Mouse (Mus musculus): ENCODE data around the gene Rprd1b. TPM values are rescaled to one million over a fixed set of nuclear protein-coding genes. Genes with fewer than 3 reads are reported as not detected.

Rprd1b gene
- total RNA-seq, 2 experiments from 2014 or later, result 34.7 to 35.1 TPM

DNA sequence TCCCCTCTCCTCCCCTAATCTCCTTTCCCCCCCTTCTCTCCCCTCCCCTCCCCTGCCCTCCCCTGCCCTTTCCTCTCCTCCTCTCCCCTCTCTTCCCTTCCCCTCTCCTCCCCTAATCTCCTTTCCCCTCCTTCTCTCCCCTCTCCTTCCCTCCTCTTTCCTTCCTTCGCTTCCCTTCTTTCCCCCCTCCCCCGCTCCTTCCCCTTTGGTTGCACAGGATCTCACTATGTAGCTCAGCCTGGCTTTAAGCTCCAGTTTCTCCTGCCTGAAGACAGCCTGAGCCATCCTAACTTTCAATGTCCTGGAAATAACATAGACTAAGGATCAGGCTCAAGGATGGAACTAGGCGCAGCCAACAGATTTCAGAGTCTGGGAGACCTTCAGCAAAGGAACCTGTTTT is 115.5 kb downstream of the Rprd1b start:
- intact Hi-C loops (cut with DNase I), result no loop called here

DNA sequence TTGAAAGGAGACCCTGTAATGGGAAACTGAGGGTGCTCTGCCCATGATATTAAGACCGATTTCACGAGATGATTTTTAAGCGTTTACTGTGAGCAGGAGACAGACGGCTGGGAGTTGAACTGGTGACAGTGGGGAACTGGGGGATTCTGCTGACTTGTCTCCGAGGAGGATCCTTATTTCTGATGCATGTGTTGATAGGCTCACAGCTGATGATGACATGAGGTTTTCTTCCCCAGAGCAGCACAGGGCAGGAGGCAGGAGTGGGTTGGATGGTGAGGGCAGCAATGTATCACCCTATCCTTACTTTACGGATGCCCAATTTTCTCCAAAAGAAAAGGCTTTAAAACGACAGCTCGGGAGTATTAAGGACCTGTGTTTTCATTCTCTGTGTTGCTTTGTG is 116.0 kb downstream of the Rprd1b start:
- DNase-seq, result no peak
- intact Hi-C loops (cut with DNase I), result no loop called here

More for the DNA sequence above, 115.5 kb downstream of the Rprd1b start:
- no peak for DNase-seq

DNA sequence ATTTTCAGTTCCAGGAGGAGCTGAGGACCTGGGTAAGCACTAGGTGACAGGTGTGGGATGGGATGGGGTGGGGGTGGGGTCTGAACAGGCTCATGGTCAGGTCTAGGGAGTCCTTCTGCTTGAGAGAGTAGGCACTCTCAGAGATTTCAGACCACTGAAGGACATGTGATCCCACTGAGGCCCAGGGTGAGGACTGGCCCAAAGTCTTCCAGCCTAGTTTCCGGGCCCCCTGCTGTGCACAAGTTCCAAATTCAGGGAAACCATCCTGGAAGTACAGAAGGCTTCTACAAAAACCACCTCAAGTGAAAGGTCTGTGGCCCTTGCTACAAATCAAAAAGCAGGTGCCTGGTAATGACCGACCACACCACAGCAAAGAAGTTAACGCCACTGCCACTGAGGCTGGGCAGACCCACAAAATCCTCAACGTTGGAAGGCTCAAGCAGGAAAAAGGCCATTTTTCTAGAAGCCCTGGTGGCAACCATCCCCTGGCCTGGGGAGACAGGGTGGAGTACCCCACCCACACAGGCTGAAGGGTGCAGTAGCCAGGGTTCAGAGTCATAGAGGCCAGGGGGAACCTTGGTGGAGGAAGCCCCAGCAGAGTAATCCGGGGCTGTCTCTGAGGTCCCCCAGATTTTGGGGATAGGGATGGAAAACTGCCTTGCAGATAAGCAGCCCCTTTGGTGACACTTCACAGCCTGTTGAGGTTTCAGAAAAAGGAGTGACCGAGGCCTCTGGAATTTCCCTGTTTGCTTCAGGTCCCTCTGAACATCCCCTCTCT is 116.6 kb downstream of the Rprd1b start:
- DNase-seq, result no peak
- intact Hi-C loops (cut with DNase I), result no loop called here

DNA sequence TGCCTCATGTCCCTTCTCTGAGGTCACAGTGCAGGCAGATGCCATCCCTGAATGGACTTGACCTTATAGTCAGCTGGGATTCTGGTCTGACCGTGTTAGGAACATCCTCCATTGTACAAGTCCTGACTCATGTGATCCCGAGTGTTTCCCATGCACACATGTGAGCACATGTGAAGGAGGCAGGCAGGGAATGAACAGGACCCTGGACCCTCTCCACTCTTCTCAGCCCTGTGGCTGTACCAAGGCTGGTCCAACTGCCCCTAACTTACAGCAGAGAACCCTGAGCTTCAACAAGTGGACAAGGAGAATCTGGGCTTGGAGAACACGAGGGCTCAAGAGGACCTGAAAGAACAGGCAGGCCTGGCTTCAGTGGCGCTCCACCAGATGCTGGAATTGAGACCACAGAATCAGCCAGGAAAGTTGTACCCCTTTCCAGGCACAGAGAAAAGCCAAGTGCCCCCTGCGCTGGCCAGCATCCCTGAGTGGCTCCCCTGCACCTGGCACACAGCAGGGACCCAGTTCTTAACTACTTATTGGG is 117.3 kb downstream of the Rprd1b start:
- no peak for DNase-seq
- intact Hi-C loops (cut with DNase I), result no loop called here

DNA sequence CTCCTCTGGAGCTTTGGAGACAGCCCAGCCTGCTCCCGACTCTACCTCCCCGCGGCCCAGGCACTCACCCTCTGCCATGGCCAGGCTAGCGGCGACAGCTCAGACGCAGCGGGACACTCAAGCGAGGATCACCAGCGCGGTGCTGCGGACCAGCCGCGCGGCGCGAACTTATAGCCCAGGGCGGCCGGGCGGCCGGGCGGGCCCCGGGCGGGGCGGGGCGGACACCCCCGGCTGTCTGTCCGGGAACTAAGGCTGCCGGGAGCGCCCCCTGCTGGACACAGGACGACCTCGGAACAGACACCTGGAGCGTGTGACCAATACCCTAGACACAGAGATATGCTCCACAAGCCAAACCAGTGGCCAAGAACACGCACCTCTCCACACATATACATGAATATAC is 117.9 kb downstream of the Rprd1b start, which contains the start of gene Tgm2:
Gene Tgm2 (minus strand): TSS at position 214 of the 400 bp plus-strand sequence.
- intact Hi-C loops (cut with DNase I), result no loop called here

DNA sequence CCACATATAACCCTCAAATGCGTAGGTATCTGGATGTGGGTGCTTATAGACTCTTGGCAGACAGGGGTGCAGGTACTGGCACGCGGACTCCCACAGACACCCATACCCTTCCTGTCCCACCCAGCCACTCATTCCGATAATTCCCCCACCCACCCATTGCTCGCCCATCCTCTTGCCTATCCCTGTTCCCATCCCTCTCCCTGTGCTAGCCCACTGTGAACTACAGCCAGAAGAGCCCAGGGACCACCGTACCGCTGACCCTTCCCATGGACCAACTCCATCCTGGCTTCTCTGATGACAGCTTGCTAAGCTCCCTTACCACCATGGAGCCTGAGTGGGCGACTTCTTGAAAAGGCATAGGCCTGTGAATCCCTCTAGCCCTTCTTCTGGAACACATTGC is 118.7 kb downstream of the Rprd1b start:
- intact Hi-C loops (cut with DNase I), result no loop called here
- no peak for DNase-seq

More for the DNA sequence above, 117.9 kb downstream of the Rprd1b start, which contains the start of gene Tgm2:
- peak; percentile 75 for DNase-seq

DNA sequence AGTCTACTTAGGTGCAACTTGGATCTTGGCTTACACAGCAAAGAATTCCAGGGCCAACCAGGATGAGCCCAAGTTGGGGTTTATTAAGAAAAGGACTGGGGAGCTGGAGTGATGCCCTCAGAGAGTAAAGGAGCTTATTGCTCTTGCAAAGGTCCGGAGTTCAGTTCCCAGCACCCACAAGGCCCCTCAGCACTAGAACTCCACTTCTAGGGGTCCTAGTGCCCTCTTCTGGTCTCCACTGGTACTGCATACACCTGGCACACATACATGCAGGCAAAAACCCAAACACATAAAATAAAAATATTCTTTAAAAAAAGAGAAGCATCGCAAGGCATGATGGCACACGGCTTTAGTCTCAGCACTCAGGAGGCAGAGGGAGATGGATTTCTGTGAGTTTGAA is 122.8 kb downstream of the Rprd1b start:
- intact Hi-C loops (cut with DNase I), result no loop called here
- no peak for DNase-seq

DNA sequence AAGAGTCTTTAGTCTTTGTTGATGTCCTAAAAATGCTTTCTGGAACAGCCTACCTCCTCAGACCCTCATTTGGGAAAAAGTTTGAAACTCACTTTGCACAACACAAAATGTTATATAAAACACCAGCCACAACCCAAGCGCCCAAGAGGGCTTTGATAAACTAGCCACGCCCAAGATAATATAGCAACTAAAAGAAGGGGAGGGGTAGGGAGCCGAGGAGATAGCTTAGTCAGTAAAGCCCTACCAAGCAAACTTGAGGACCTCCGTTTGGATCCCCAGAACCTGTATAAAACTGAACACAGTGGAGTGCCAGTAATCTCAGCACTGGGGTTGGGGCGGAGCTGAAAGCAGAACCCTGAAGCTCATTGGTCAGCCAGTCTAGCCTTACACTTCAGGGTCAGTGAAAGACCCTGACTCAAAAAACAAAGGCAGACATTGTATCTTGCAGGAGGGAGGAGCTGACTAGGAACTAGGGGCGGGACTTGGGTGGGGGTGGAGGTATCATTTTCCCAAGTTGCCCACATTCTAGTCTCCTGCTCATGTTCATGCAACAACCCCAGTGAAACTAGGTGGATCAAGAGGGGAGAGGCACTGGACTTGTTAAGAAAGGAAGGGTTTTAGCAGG is 124.5 kb downstream of the Rprd1b start:
- intact Hi-C loops (cut with DNase I), result no loop called here
- no peak for DNase-seq

DNA sequence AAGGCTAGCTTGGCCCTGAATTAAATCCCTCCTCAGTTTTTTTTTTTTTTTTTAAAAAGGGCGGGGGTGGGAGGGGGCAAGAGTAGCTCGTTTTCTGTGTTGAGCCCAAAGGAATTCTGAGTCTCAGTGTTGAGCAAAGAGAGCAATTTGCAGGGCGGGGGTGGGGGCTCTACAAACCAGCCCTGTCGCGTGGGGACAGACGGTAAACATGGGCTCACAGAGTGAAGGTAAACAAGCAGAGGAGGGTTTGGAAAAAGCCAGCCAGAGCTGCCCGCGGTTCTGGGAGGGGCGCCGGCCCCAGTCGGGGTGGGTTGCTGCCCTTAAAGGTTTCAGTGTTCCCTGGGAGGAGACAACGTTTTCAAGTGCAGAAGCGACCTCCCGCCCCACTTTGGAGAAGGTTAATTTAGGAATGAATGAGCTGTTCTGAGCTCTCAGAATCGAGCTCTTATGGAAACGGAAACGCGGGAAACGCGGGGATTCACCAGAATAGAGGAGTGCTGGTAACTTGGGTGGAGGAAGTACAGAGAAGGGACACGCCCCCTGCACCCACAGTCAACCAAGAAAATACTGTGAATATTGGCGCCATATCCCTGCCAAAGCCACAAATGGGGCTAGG is 125.5 kb downstream of the Rprd1b start:
- intact Hi-C loops (cut with DNase I), result no loop called here
- DNase-seq, result no peak

DNA sequence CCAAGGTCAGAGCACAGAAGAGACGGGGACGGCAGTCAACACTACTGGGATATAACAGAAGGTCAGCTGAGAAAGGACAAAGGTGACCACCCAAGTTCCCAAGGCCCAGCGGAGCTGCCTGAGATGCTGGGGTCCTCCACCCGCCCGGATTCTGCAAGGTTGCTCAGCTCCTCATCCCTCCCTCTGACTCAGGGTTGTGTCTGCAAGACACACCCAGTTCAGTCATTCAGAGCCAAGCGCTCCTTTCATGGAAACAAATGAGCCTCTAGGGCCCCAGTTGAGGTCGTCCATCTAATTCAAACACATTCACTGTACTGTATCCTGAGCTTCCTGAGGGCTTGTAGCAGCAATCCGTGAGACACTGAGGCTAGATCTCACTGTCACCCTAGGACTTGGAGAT is 126.3 kb downstream of the Rprd1b start:
- intact Hi-C loops (cut with DNase I), result no loop called here
- no peak for DNase-seq

DNA sequence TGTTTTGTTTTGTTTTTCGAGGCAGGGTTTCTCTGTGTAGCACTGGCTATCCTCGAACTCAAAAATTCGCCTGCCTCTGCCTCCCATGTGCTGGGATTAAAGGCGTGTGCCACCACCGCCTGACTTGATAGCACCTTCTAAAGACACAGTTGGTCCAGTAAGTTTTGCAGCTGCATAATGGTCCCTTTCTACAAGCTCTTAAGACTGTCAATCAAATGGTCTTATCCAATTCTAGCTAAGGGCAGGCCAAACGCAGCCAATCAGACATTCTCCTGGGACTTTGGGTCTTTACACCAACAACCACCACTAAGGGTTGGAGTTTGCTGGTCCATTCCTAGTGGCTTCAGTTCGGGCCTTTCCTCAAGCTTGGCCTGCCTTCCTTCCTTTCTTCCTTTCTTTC is 126.8 kb downstream of the Rprd1b start:
- intact Hi-C loops (cut with DNase I), result no loop called here
- no peak for DNase-seq

DNA sequence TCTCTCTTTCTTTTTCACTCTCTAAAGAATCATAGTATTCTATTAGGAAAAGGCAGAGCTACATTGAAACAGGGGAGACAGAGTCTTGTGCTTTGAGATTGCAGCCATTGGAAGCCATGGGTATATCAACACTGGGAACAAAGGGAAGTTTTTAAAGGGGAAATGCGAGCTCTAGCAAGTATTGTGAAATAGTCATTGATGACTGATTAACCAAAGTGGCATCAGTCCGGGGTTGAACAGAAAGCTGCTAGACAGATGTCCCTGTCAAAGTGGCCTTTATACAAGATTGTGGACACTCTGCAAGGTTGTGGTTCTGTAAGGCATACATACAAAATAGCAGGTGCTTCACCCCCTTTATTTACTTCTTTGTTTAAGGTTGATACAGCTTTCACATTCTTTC is 127.3 kb downstream of the Rprd1b start:
- no peak for DNase-seq
- intact Hi-C loops (cut with DNase I), result no loop called here

DNA sequence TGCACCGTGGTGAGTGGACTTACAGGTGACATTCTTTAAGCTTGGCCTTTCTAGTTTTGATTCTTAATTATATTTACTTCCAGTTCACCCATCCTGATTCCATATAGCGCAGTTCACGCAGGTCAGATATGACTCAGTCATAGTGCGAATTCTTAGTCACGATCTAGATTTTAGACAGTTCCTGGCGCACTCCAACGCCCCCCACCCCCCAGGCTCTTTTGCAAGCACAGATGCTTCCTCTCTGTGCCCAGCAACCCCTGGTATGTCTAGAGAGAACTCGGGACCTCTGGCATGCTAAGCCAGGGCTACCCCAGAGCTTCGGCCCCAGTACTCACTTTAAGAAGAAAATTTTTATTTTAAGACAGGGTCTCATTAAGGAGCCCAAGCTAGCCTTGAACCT is 128.2 kb downstream of the Rprd1b start:
- no peak for DNase-seq
- intact Hi-C loops (cut with DNase I), result no loop called here

DNA sequence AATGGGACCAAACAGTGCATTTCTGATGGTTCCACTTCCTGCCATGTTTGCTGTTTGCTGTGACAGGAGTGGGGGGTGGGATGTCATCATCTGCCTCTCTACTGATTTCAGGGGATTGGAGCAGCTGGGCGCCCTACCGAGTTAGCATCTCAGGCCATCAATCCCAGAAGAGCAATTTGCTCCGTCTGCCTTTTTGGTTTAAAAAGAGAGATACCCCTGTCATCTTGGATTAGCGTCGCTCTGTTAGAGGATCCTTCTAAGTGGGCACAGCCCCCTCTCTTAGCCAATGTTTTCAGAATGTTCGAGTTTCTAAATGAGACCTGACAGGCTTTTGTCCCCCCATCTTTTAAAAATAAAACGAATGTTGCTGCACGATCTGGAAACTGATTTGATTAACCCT is 129.4 kb downstream of the Rprd1b start:
- intact Hi-C loops (cut with DNase I), result no loop called here
- no peak for DNase-seq

DNA sequence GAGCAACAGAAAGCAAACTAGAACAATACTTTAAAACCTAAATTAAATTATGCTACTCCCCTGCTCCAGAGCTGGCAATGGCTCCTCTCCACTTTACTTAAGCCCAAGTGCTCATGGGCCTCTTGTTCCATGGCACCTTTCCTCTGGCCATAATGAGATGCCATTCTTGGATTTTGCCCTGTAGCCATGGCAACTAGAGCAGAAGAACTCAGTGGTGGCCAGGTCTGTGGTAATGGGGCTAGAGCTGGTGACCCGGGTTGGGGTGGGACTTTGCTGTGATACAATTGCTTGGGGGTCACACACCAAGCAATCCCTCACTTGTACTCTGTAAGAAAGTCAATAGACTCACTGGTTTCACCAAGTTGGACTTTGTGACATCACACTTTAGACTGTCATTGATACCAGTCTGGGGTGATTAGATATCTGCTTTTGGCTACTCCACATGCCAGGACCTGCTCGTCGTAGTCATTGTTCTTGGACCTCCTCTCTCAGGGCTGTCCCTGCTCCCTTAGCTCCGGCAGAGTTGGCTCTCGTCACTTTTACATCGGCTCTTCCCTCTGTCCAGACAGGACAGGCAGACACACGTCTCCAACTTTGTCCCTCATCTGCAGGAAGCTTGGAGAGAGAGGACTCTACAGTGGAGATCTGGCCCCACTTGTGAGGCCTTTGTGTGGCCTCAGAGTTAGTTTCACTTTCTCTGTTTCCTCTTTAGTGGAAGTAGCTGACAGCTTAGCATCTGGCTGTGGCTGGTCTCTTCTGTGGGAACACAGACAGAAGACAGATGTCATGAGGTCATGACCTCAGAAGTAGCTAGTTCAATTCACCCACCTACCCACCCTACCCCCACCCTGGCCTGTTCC is 131.3 kb downstream of the Rprd1b start:
- DNase-seq, result no peak
- intact Hi-C loops (cut with DNase I), result no loop called here

DNA sequence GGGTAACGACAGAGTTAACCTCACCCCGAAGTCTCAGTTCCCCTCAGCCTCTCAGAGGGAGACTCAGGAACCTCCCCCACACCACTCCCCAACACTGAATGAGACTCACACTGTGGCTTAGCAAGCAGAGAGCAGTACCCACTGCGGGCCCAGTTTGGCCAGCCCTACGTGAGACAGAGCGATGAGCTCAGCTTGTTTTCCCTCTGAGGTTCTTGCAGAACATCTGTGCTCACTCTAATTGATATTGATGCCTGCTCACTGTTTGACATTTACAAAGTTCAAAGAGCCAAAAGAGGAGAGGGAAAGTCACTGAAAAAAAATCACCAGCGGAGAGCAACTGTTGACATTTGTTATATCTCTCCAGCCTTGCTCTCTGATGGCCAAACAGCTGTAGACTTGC is 133.5 kb downstream of the Rprd1b start:
- no peak for DNase-seq
- intact Hi-C loops (cut with DNase I), result no loop called here

DNA sequence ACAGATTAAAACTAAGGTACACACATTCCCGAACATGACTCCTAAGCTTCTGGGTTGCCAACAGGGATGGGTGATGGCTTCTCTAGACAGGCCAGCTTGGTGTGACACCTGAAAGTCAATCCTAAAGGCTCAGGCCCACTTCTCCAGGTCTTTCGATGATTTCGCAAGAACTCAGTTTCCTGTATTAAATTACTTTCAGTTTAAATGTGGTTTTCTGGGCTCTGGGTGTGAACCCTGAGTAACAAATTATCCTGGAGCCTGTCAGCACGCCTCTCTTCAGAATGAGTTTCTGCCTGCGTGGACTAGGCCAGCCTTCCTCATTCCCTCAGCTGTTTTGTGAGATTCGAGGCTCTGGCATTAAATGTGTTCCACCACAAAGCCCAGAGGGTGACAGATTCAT is 134.7 kb downstream of the Rprd1b start:
- no peak for DNase-seq

DNA sequence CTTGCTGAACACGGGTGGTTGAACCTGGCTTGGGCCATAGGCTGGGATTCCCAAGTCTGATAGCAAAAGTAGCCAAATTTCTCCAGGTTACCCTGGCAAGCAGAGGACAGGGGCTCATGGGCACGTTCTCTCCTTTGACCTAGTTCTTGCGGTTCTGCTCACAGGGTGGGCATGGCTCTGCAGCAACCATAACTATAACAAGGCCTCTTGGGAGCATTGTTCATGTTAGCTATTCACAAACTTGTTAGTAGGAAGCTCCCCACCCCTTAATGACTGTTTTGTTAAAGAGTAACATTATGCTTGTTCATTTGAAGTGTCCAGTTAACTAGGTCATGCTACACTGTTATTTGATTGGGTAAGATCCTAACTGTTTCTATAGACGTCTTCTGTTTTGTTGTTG is 137.5 kb downstream of the Rprd1b start:
- no peak for DNase-seq
- intact Hi-C loops (cut with DNase I), result no loop called here

More for the DNA sequence above, 134.7 kb downstream of the Rprd1b start:
- intact Hi-C loops (cut with DNase I), result no loop called here

DNA sequence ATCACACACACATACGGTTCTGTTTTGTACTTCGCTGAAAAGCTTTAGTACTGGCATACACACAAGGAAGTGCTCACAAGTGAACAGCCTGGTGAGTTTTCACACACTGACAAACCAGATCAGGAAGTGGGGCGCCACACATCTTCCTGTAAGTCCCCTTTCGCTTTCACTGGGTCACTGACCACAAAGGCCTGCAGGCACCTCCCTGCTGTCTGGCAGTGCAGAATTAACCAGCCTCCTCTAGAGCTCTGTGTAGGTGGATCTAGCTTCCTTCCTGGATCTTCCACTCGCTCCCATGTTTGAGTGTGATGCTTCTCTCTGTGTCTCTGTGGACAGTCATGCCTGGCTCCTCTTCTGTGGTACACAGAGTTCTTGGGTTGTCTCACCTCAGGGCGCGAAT is 138.3 kb downstream of the Rprd1b start:
- DNase-seq, result no peak
- intact Hi-C loops (cut with DNase I), result no loop called here

DNA sequence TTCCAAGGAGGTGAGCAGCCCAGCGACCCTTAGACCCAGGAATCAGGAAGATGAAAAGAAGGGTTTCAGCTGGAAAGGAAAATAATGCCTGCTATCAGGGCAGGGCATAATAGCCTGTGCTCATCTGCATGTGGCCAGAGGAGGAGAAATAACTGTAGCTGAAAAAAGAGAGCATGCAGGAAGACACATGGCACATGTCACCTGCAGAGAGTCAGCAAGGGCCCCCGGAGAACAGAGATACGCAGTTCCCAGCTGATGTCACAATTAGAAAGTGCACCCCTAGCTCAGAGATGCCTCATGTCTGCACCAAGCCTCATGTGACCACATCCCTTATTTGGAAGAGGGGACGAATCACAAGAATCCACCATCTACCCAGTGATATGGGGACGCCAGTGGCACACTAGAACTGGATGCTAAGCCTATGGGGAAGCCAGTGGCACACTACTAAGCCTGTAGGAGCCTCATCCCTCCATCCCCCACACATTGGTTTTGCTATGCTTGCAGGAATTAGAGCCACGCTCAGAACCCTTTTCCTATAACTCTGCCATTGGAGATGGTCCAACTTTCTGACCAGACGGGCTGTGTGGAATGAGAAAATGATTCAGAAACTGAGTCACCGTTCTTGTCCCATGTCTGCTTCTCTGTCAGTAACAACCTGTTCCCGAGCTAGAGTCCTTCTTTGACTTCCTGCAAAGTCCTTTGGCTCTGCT is 139.4 kb downstream of the Rprd1b start:
- DNase-seq, result no peak
- intact Hi-C loops (cut with DNase I), result no loop called here

All from left cerebral cortex, postnatal 4 days (tissue).